Mouse (Mus musculus): ENCODE measurements around the gene Gm19345.

DNA sequence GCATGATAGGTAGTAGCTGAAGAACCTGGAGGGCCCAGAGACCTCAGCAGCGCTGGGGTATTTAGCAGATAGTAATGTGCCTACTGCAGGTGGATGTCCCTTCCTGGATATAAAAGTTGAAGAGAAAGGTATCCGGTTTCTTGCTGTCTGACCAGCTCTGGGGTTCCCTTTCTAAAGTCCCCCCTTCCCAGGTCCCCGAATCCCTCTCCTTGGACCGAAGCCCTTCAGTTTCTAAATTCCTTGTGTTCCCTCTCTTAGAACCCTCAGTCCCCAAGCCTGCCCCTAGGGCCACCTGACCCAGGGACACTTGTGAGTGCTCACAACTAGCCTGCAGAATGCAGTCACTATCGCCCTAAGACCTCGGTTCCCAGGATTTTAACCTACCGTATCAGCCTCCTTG is 30.2 kb upstream of the Gm19345 start:
- TF ChIP-seq POLR2A (IDR thresholded peaks at IDR 0.05; ENCODE audit: borderline replicate concordance, low read depth, low read length) (no peak), CTCF (IDR thresholded peaks at IDR 0.05; ENCODE audit: low read depth, low read length) (no peak)
